Mouse (Mus musculus) cortical plate, adult 2 months (tissue): Measurements from ENCODE around the gene Tsc22d3.
"Not testable (repeated sequence)": the region's sequence is repeated elsewhere in the genome, so short reads cannot be mapped to it uniquely, and the experiment has no call there.

Experiments
- CTCF ChIP-seq: fragments of 200-500 bp; IDR thresholded peaks from 2 replicates; pipeline ENCODE4 v1.5.1; 2011; ENCODE audit warnings: mild to moderate bottlenecking, control low read depth, low read length; ENCODE audit not compliant: insufficient read depth; ENCODE audit errors: extremely low read depth
- POLR2A ChIP-seq: fragments of 200-500 bp; IDR thresholded peaks from 2 replicates; pipeline ENCODE4 v1.6.1; 2011; ENCODE audit warnings: mild to moderate bottlenecking, low read length, control low read depth; ENCODE audit not compliant: insufficient read depth; ENCODE audit errors: extremely low read depth

DNA sequence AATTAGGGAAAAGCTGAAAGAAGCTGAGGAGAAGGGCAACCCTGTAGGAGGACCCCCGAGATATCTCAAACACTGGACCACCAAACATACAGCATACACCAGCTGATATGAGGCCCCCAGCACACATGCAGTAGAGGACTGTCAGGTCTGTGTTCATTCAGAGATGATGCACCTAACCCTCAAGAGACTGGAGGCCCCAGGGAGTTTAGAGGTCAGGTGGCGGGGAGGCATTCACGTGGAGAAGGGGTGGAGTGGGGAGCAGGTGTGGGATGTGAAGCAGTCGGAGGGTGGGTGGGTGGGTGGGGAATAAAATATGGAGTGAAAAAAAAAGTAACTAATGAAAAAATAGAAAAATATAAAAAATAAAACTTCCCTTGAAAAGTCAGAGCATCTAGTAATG is 91.7 kb downstream of the Tsc22d3 start:
- not testable (repeated sequence) for TF ChIP-seq POLR2A, CTCF
